Mouse (Mus musculus) ES-Bruce4 (cell line): Measurements from ENCODE around the gene Snx9. TPM values are rescaled to one million over a fixed set of nuclear protein-coding genes. Genes with fewer than 3 reads are reported as not detected.

Experiments
- H3K27ac ChIP-seq: 2 replicates; pipeline ENCODE4 v1.5.1; 2012; ENCODE audit warnings: low read length, inconsistent platforms; ENCODE audit not compliant: insufficient read depth
- H3K27me3 ChIP-seq: 2 replicates; pipeline ENCODE4 v1.6.1; 2012; ENCODE audit warnings: mild to moderate bottlenecking, low read length, inconsistent platforms; ENCODE audit not compliant: control insufficient read depth, poor library complexity, insufficient read depth, severe bottlenecking
- H3K36me3 ChIP-seq: 2 replicates; pipeline ENCODE4 v1.6.1; 2012; ENCODE audit warnings: inconsistent platforms, mild to moderate bottlenecking, low read length, moderate library complexity; ENCODE audit not compliant: control insufficient read depth, poor library complexity, insufficient read depth, severe bottlenecking
- H3K4me1 ChIP-seq: one replicate; pipeline ENCODE4 v1.8.1; 2011; ENCODE audit warnings: low read length; ENCODE audit not compliant: control insufficient read depth, insufficient read depth
- H3K4me3 ChIP-seq: 2 replicates; pipeline ENCODE4 v1.5.1; 2011; ENCODE audit warnings: low read depth, mild to moderate bottlenecking, low read length
- H3K9ac ChIP-seq: 2 replicates; pipeline ENCODE4 v1.6.1; 2012; ENCODE audit warnings: low read depth, mild to moderate bottlenecking, inconsistent platforms; ENCODE audit not compliant: poor library complexity, severe bottlenecking
- H3K9me3 ChIP-seq: replicated peaks from 2 replicates; pipeline ENCODE4 v1.6.1; 2012; ENCODE audit warnings: mild to moderate bottlenecking, low read length, inconsistent platforms; ENCODE audit not compliant: control insufficient read depth, poor library complexity, insufficient read depth, severe bottlenecking
- CTCF ChIP-seq: IDR thresholded peaks from one replicate; pipeline ENCODE4 v1.8.1; 2011; ENCODE audit warnings: low read depth, low read length
- EP300 ChIP-seq: IDR thresholded peaks from 2 replicates; pipeline ENCODE4 v1.6.1; 2011; ENCODE audit warnings: low read depth, low read length; ENCODE audit not compliant: insufficient read depth
- POLR2A ChIP-seq: IDR thresholded peaks from one replicate; pipeline ENCODE4 v1.8.1; 2011; ENCODE audit warnings: low read length; ENCODE audit not compliant: insufficient read depth
- polyA plus RNA-seq: library from polyadenylated mRNA; stranded (reverse); fragments of >200 nt; gene quantifications from 2 replicates; pipeline ENCODE4 v1.2.4, GENCODE M21; 2011; ENCODE audit warnings: low read depth; ENCODE audit not compliant: missing spikeins, insufficient read depth, insufficient read length

Snx9 gene
- polyA plus RNA-seq, 1 experiment = 46.8 TPM

- no peaks in the 10 kb centered on the region for H3K9me3 ChIP-seq
- H3K27me3 ChIP-seq = no peaks in the 10 kb centered on the region
- peaks cover 7% of the 10 kb centered on the region for H3K4me1 ChIP-seq
- H3K9ac ChIP-seq = no peak overlapping the region
- TF ChIP-seq CTCF (no peak), POLR2A (no peak), EP300 (no peak)
- no peak overlapping the region for H3K4me3 ChIP-seq
- H3K27ac ChIP-seq = no peak overlapping the region
- H3K36me3 ChIP-seq = no peaks in the 10 kb centered on the region
Measured at GRCm38 (mm10) chr17:5896066-5896465, 54.9 kb downstream of the Snx9 start.

- Histone ChIP-seq H3K36me3 (no peaks in the 10 kb centered on the region), H3K27me3 (no peaks in the 10 kb centered on the region), H3K27ac (no peak overlapping the region), H3K9ac (no peak overlapping the region), H3K4me3 (no peak overlapping the region), H3K9me3 (no peaks in the 10 kb centered on the region), H3K4me1 (peaks cover 7% of the 10 kb centered on the region)
- TF ChIP-seq CTCF (no peak), POLR2A (no peak), EP300 (no peak)
Measured at GRCm38 (mm10) chr17:5896607-5897006, 55.5 kb downstream of the Snx9 start.

- H3K4me1 ChIP-seq = peaks cover 3% of the 10 kb centered on the region
- no peaks in the 10 kb centered on the region for H3K27me3 ChIP-seq
- TF ChIP-seq EP300 (no peak), CTCF (no peak), POLR2A (no peak)
Measured at GRCm38 (mm10) chr17:5897326-5898200, 56.4 kb downstream of the Snx9 start.

GRCm38 (mm10) chr17:5899251-5899650 is 58.1 kb downstream of the Snx9 start:
- no peak overlapping the region for H3K9ac ChIP-seq
- peaks cover 5% of the 10 kb centered on the region for H3K4me1 ChIP-seq
- no peak overlapping the region for H3K4me3 ChIP-seq
- no peaks in the 10 kb centered on the region for H3K9me3 ChIP-seq
- no peak overlapping the region for H3K27ac ChIP-seq
- no peaks in the 10 kb centered on the region for H3K27me3 ChIP-seq
- TF ChIP-seq EP300 (no peak), POLR2A (no peak), CTCF (no peak)
- no peaks in the 10 kb centered on the region for H3K36me3 ChIP-seq

More at GRCm38 (mm10) chr17:5897326-5898200, 56.4 kb downstream of the Snx9 start:
- no peaks in the 10 kb centered on the region for H3K9me3 ChIP-seq
- H3K4me3 ChIP-seq = no peak overlapping the region
- H3K36me3 ChIP-seq = no peaks in the 10 kb centered on the region
- H3K27ac ChIP-seq = no peak overlapping the region
- H3K9ac ChIP-seq = no peak overlapping the region

GRCm38 (mm10) chr17:5901381-5901780 is 60.3 kb downstream of the Snx9 start:
- no peak for TF ChIP-seq POLR2A
- TF ChIP-seq CTCF = no peak
- TF ChIP-seq EP300 = no peak
- H3K9me3 ChIP-seq = no peaks in the 10 kb centered on the region
- H3K4me3 ChIP-seq = no peak overlapping the region
- no peaks in the 10 kb centered on the region for H3K36me3 ChIP-seq
- peaks cover 3% of the 10 kb centered on the region for H3K4me1 ChIP-seq
- H3K27ac ChIP-seq = no peak overlapping the region
- H3K27me3 ChIP-seq = no peaks in the 10 kb centered on the region
- no peak overlapping the region for H3K9ac ChIP-seq

- TF ChIP-seq CTCF (no peak), EP300 (no peak), POLR2A (no peak)
- Histone ChIP-seq H3K27ac (peak overlapping the region; percentile 39; the same call in 1 of the 2 replicates), H3K27me3 (no peaks in the 10 kb centered on the region), H3K36me3 (no peaks in the 10 kb centered on the region), H3K9ac (no peak overlapping the region), H3K4me3 (no peak overlapping the region; the same call in 1 of the 2 replicates), H3K9me3 (no peaks in the 10 kb centered on the region), H3K4me1 (peaks cover 3% of the 10 kb centered on the region)
Measured at GRCm38 (mm10) chr17:5903630-5904301, 62.6 kb downstream of the Snx9 start.
